Mouse (Mus musculus) A20 (cell line): ENCODE data around the gene Poc1a.

ENCODE experiments used
- DNase-seq: peaks from one replicate; pipeline ENCODE4 v3.0.0-alpha.2; 2011; ENCODE audit warnings: low read depth, low spot score

The Poc1a gene

GRCm38 (mm10) chr9:106301446-106302080, 20.7 kb downstream of the Poc1a start:
- peak; percentile 27 for DNase-seq

GRCm38 (mm10) chr9:106302446-106303150, 21.7 kb downstream of the Poc1a start:
- peak; percentile 91 for DNase-seq

- DNase-seq = peak; percentile 93
Measured at GRCm38 (mm10) chr9:106303460-106303960, 22.6 kb downstream of the Poc1a start.

- no peak for DNase-seq
Measured at GRCm38 (mm10) chr9:106305228-106305627, 24.4 kb downstream of the Poc1a start.

GRCm38 (mm10) chr9:106306662-106307351, 25.9 kb downstream of the Poc1a start:
- DNase-seq = peak; percentile 72

GRCm38 (mm10) chr9:106308151-106308550, 27.3 kb downstream of the Poc1a start:
- no peak for DNase-seq

- DNase-seq = no peak
Measured at GRCm38 (mm10) chr9:106308555-106308954, 27.7 kb downstream of the Poc1a start.

- no peak for DNase-seq
Measured at GRCm38 (mm10) chr9:106308983-106309382, 28.1 kb downstream of the Poc1a start.

GRCm38 (mm10) chr9:106309859-106310258, 29.0 kb downstream of the Poc1a start:
- DNase-seq = no peak

- no peak for DNase-seq
Measured at GRCm38 (mm10) chr9:106311625-106312191, 30.8 kb downstream of the Poc1a start.

GRCm38 (mm10) chr9:106312950-106313360, 32.1 kb downstream of the Poc1a start:
- no peak for DNase-seq

- DNase-seq = no peak
Measured at GRCm38 (mm10) chr9:106314196-106314595, 33.3 kb downstream of the Poc1a start.

- DNase-seq = no peak
Measured at GRCm38 (mm10) chr9:106318074-106318473, 37.2 kb downstream of the Poc1a start.

- DNase-seq = no peak
Measured at GRCm38 (mm10) chr9:106319095-106319494, 38.2 kb downstream of the Poc1a start.

- no peak for DNase-seq
Measured at GRCm38 (mm10) chr9:106322497-106322896, 41.6 kb downstream of the Poc1a start.

- no peak for DNase-seq
Measured at GRCm38 (mm10) chr9:106326241-106326640, 45.4 kb downstream of the Poc1a start.

- DNase-seq = no peak
Measured at GRCm38 (mm10) chr9:106327125-106327809, 46.4 kb downstream of the Poc1a start.

- no peak for DNase-seq
Measured at GRCm38 (mm10) chr9:106328068-106328610, 47.3 kb downstream of the Poc1a start.

- DNase-seq = no peak
Measured at GRCm38 (mm10) chr9:106328772-106329511, 48.1 kb downstream of the Poc1a start.

- DNase-seq = no peak
Measured at GRCm38 (mm10) chr9:106332746-106333145, 51.9 kb downstream of the Poc1a start.
